Mouse (Mus musculus) hindbrain, postnatal 0 days (tissue): ENCODE data around the gene Vamp1. TPM values are rescaled to one million over a fixed set of nuclear protein-coding genes. Genes with fewer than 3 reads are reported as not detected.

Experiments used
- ATAC-seq: fragments of 200-750 bp; cut with Nextera tagmentation; 2 replicates; pipeline ENCODE4 v1.8.0; 2017; ENCODE audit warnings: mild to moderate bottlenecking, moderate TSS enrichment, moderate library complexity
- DNase-seq: peaks from one replicate; pipeline ENCODE4 v3.0.0-alpha.2; 2015; ENCODE audit warnings: low spot score
- H3K27ac ChIP-seq: fragments of 300-500 bp; sonication (generic); 2 replicates; pipeline ENCODE4 v1.5.1; 2014; ENCODE audit warnings: mild to moderate bottlenecking
- H3K27me3 ChIP-seq: fragments of 300-500 bp; sonication (generic); 2 replicates; pipeline ENCODE4 v1.6.1; 2014; ENCODE audit warnings: low read length, mixed read lengths; ENCODE audit not compliant: insufficient read depth
- H3K36me3 ChIP-seq: fragments of 300-500 bp; sonication (generic); 2 replicates; pipeline ENCODE4 v1.6.1; 2014; ENCODE audit warnings: low read length, mixed read lengths; ENCODE audit not compliant: insufficient read depth
- H3K4me1 ChIP-seq: fragments of 300-500 bp; sonication (generic); 2 replicates; pipeline ENCODE4 v1.6.1; 2014; ENCODE audit warnings: antibody characterized with exemption, low read length, mixed read lengths; ENCODE audit not compliant: insufficient read depth
- H3K4me2 ChIP-seq: fragments of 300-500 bp; sonication (generic); 2 replicates; pipeline ENCODE4 v1.6.1; 2014; ENCODE audit warnings: low read depth, mild to moderate bottlenecking, low read length, moderate library complexity, mixed read lengths
- H3K4me3 ChIP-seq: fragments of 300-500 bp; sonication (generic); 2 replicates; pipeline ENCODE4 v1.5.1; 2014; ENCODE audit warnings: low read length
- H3K9ac ChIP-seq: fragments of 300-500 bp; sonication (generic); replicated peaks from 2 replicates; pipeline ENCODE4 v1.6.1; 2014; ENCODE audit warnings: mild to moderate bottlenecking, low read length, moderate library complexity, mixed read lengths
- H3K9me3 ChIP-seq: fragments of 300-500 bp; sonication (generic); 2 replicates; pipeline ENCODE4 v1.6.1; 2016; ENCODE audit warnings: low read length, mixed read lengths
- CTCF ChIP-seq: IDR thresholded peaks from 2 replicates; pipeline ENCODE4 v1.5.1; 2016; ENCODE audit warnings: antibody characterized with exemption, control low read depth, low read depth
- WGBS: fragments of 180-500 bp; shearing (Covaris S2); extraction: QIAGEN DNeasy Blood & Tissue Kit; methylation state at CpG from one replicate; pipeline ENCODE4 v1.1.7; 2014; 5-methylcytosine and 5-hydroxymethylcytosine counted together
- polyA plus RNA-seq: library from polyadenylated mRNA; unstranded; fragments of >200 nt; fragmentation: Nextera tagmentation; extraction: Ambion mirVana; gene quantifications from 2 replicates; pipeline ENCODE4 v1.2.1, GENCODE M21; 2015
- total RNA-seq: library from RNA; depleted of rRNA; stranded (reverse); fragments of >200 nt; gene quantifications from 2 replicates; pipeline ENCODE4 v1.2.3, GENCODE M21; 2014

Gene Vamp1
- total and polyA plus RNA-seq, 2 experiments from 2014 or later: 74.6 to 85.3 TPM

DNA sequence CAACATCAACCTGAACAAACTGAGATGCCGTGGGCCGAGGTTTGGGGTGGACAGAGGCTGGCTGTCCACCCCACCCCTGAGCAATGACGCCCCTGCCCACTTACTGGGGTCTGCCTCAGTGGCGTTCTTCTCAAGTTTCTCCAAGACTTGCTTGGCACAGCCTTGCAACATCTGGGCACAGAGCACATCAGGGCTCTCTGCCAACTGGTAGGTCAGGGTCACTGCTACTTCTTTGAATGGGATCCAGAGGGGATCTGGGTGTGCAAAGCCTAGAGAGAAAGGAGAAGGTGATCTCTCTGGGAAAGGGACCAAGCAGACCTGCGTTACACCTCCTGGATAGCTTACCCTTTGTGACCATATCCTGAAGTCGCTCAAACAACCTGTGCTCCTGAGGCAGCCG, 42.1 kb upstream of the Vamp1 start:
- no peak for ATAC-seq
- H3K9ac ChIP-seq: no peak overlapping the region
- no peak overlapping the region for H3K4me3 ChIP-seq
- H3K27ac ChIP-seq: no peak overlapping the region
- H3K4me2 ChIP-seq: no peak overlapping the region
- WGBS: 90% methylated on average over 7 of the region's 7 CpGs
- H3K9me3 ChIP-seq: no peaks in the 10 kb centered on the region
- no peak for TF ChIP-seq CTCF
- no peaks in the 10 kb centered on the region for H3K4me1 ChIP-seq
- H3K36me3 ChIP-seq: peaks cover 88% of the 10 kb centered on the region
- H3K27me3 ChIP-seq: no peaks in the 10 kb centered on the region
- no peak for DNase-seq

DNA sequence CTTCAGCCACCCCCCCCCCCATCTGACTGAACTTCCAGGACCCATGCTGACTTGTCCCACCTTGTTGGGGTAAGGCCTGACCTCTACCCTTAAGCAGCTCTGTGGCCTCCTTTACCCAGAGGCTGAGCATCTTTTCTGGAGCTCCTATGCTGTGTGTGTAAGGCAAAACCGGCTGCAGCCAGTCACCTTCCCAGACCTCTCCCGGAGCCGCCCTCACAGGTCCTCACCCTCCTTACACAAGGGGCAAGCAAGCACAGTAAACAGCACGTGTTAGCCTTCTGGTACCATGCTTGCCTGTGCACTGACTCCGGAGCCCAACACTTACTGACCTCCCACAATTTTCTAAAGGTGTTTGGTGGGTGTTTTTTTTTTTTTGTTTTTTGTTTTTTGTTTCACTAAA, 39.9 kb upstream of the Vamp1 start:
- ATAC-seq (no peak), DNase-seq (no peak)
- Histone ChIP-seq H3K4me2 (no peak overlapping the region), H3K36me3 (peaks cover 83% of the 10 kb centered on the region), H3K9me3 (no peaks in the 10 kb centered on the region), H3K27me3 (no peaks in the 10 kb centered on the region), H3K27ac (no peak overlapping the region), H3K4me3 (no peak overlapping the region), H3K9ac (no peak overlapping the region), H3K4me1 (no peaks in the 10 kb centered on the region)
- 96% methylated on average over 5 of the region's 5 CpGs for WGBS
- TF ChIP-seq CTCF: no peak

- TF ChIP-seq CTCF: no peak
- H3K27ac ChIP-seq: no peak overlapping the region
- no peaks in the 10 kb centered on the region for H3K9me3 ChIP-seq
- H3K27me3 ChIP-seq: no peaks in the 10 kb centered on the region
- no peaks in the 10 kb centered on the region for H3K4me1 ChIP-seq
- no peak overlapping the region for H3K4me3 ChIP-seq
- no peak overlapping the region for H3K4me2 ChIP-seq
- DNase-seq: no peak
- no peak for ATAC-seq
- H3K36me3 ChIP-seq: peaks cover 72% of the 10 kb centered on the region
- 87% methylated on average over 7 of the region's 7 CpGs for WGBS
- no peak overlapping the region for H3K9ac ChIP-seq
Measured at GRCm38 (mm10) chr6:125179601-125180000, 35.8 kb upstream of the Vamp1 start.

GRCm38 (mm10) chr6:125182133-125182532, 33.2 kb upstream of the Vamp1 start:
- Histone ChIP-seq H3K27me3 (no peaks in the 10 kb centered on the region), H3K27ac (no peak overlapping the region), H3K4me2 (no peak overlapping the region), H3K4me1 (no peaks in the 10 kb centered on the region), H3K9ac (no peak overlapping the region), H3K4me3 (no peak overlapping the region), H3K9me3 (no peaks in the 10 kb centered on the region), H3K36me3 (peaks cover 71% of the 10 kb centered on the region)
- 59% methylated on average over 5 of the region's 5 CpGs for WGBS
- no peak for TF ChIP-seq CTCF
- no peak for ATAC-seq
- DNase-seq: no peak

DNA sequence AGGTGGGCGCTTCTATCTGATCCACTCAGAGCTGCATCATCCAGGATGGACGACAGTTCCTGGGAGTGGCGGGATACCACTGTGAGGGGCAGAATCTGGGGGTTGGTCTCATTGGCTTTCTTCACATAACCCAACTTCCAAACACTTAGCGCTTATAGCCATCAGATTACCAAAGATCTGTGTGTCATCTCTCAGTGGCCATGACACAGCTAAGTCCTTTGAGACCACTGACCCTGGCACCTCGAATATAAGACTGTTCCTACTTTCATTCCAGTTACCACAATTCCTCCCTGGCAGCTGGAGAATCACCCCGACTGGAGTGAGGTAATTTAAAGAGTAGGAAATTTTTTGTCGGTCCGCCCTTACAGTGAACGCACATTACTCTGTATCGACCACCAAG, 29.1 kb upstream of the Vamp1 start:
- Histone ChIP-seq H3K27me3 (no peaks in the 10 kb centered on the region), H3K27ac (no peak overlapping the region), H3K9ac (no peak overlapping the region), H3K9me3 (no peaks in the 10 kb centered on the region), H3K4me1 (no peaks in the 10 kb centered on the region), H3K36me3 (peaks cover 56% of the 10 kb centered on the region), H3K4me2 (no peak overlapping the region), H3K4me3 (no peak overlapping the region)
- no peak for TF ChIP-seq CTCF
- no peak for ATAC-seq
- DNase-seq: no peak
- 94% methylated on average over 10 of the region's 10 CpGs for WGBS

GRCm38 (mm10) chr6:125190816-125191215, 24.5 kb upstream of the Vamp1 start:
- H3K36me3 ChIP-seq: peaks cover 33% of the 10 kb centered on the region
- TF ChIP-seq CTCF: no peak
- H3K4me3 ChIP-seq: peak overlapping the region; percentile 70
- peak overlapping the region; percentile 74 for H3K9ac ChIP-seq
- peak overlapping the region; percentile 97; the same call in 1 of the 2 replicates for H3K27ac ChIP-seq
- peaks cover 5% of the 10 kb centered on the region for H3K4me1 ChIP-seq
- H3K27me3 ChIP-seq: no peaks in the 10 kb centered on the region
- ATAC-seq (no peak), DNase-seq (no peak)
- H3K9me3 ChIP-seq: no peaks in the 10 kb centered on the region
- H3K4me2 ChIP-seq: peak overlapping the region; percentile 88

DNA sequence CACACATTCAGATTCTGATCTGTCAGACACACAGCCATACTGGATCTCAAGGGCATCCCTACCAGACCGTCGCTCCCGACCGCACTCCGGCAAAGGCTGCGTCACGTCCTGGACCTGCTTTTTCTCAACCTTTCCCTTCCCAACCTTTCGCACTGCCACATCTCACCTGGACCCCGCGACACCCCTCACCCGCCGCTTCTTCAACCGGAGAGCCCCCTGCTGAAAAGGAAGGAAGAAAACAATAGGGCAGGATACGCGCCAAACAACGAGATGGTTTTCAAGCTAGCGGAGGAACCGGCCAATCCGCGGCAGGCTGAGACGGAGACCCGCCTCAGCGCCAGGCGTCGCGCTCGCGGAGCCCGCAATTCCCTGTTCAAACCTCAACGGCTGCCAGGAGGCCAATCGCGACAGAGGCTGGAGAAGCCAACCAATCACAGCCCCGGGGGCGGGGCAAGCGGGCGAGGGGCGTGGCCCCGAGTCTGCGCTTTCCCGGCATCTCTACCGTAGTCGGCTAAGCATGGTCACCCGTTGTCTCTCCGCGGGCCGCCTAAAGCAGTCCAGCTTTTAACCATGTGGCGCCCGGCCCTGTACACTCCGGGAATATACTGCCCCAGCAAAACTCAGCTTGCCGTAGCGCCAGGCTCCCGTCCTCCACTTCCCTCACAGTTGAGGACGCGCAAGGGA, 23.9 kb upstream of the Vamp1 start, which contains the start of the genes Ncapd2 and Mrpl51:
Gene Ncapd2, minus strand, starts transcription at position 370 of the 684 bp plus-strand sequence.
Gene Mrpl51, plus strand, starts transcription at position 470 of the 684 bp plus-strand sequence.
- H3K36me3 ChIP-seq: peaks cover 36% of the 10 kb centered on the region
- DNase-seq (peak; percentile 100), ATAC-seq (peak; percentile 99)
- H3K4me1 ChIP-seq: peaks cover 5% of the 10 kb centered on the region
- under 1% methylated on average over 51 of the region's 54 CpGs for WGBS
- peak within 1 kb of the TSS; percentile 97 for H3K27ac ChIP-seq
- H3K9me3 ChIP-seq: no peaks in the 10 kb centered on the region
- peak within 1 kb of the TSS; percentile 74 for H3K9ac ChIP-seq
- H3K4me2 ChIP-seq: peak within 1 kb of the TSS; percentile 88
- peak; percentile 45 for TF ChIP-seq CTCF
- H3K27me3 ChIP-seq: no peaks in the 10 kb centered on the region
- peak within 1 kb of the TSS; percentile 70 for H3K4me3 ChIP-seq
